Mouse (Mus musculus): ENCODE results near the gene Klf15.

DNA sequence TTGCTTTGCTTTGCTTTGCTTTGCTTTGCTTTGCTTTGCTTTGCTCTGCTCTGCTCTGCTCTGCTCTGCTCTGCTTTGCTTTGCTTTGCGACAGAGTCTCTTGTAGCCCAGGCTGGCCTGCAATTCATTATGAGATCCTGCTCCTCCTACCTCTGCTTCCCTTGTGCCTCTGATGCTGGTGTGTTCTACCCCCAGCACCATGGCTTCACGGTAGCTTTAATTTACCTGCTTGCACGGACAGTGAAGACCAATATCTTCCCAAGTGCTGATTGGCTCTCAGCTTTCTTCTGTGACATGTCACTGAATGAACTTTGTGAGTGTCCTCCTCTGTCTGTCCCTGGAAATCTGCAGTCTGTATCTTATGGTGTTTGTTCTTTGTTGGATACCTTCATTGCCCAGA, 25.3 kb upstream of the Klf15 start:
- TF ChIP-seq CTCF (IDR thresholded peaks at IDR 0.05; ENCODE audit: extremely low read depth, insufficient read depth, low read length) = no peak
- no peak for TF ChIP-seq POLR2A (IDR thresholded peaks at IDR 0.05; ENCODE audit: extremely low read depth, insufficient read depth, low read length)

Measured in cortical plate, adult 2 months (tissue).